Mouse (Mus musculus): ENCODE measurements around the gene Glod4.
A peak's percentile ranks its signal among the peaks of the same experiment; 100 is the strongest.

DNA sequence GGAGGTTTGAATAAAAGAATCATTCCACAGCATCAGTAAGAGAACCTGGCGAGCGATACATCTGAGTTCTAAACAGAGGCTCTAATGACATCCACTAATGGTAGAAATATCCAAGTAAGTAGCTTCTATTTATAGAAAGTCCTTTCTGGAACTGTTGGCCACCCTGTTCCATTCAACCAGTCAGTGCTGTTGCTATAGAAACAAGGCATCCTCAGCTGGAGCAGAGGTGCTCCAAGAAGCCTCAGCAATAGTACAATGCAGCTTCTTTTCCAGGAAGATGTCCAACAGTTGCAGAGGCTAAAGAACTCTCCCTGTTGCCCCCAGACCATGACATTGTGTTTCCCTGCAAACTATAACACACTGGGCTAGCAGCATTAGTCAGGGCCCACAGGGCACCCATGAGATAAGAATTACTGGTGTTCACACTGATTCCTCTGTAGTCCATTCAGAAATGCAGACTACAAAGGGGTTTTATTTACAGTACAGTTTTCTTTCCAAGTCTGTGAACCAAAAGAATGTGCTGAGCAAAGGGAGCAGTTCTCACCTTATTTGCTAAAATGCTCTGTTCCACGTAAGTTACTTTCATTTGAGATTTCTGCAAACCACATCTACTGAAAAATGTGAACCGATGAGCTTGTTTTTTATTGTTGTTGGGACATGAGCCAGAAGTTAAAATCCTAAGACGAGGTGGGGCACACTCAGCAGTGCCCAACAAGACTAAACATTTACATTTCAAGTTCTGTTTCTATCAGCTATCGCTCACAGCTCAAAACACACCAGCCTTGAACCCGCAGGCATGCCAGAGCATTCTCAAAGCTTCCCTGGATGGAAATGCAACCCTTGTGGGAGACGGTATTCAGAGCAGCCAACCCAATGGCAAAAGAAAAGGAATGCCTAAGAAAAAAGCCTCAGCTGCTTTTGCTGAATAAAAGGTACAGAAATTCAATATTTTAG is 95.2 kb downstream of the Glod4 start:
- TF ChIP-seq CTCF (IDR thresholded peaks at IDR 0.05) (no peak), EP300 (IDR thresholded peaks at IDR 0.05) (0 out of 2 replicates have a peak, but pooled peaks have one; percentile 30)
